Mouse (Mus musculus): ENCODE measurements around the gene Fstl1. TPM values are rescaled to one million over a fixed set of nuclear protein-coding genes. Genes with fewer than 3 reads are reported as not detected.

Fstl1 gene
- 468 and 518 TPM in 2 replicates for polyA plus RNA-seq (2015; fragmentation: Nextera tagmentation; extraction: Ambion mirVana)

DNA sequence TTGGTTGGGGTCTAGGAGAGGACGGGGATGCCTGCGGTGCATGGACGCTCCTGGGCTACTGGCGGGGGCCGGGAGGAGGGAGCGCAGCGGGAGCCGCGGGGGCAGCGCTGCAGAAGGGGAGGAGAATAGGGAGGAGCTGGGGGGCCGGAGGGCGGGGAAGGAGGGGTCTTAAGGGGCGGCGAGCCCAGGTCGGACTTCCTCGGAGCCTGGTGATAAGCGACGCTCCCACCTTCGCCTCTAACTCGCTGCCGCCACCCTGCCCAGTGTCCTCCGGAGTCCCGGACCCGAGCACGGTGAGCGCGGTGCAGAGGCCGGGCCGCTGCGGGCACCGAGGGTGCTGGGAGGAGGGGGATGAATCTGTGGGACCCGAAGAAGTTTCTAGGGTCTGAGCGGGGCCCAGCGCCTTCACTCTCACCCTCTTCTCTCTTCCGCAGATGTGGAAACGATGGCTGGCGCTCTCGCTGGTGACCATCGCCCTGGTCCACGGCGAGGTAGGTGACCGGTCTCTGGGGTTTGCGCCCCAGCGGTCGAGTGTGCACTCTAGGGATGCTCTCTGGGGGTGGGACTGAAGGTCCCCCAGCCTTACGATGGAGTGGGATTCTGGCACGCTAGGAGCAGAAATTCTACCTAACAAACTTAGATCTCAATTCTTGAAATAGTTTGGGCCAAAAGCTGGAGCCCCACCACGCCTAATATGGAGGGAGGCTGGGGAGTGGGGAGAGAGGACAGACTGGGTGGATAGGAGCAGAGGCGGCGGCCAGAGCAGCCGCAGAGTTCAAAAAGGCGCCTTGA, at the start of gene Fstl1:
Gene Fstl1, plus strand, starts transcription at position 14 of the 792 bp plus-strand sequence.
- Histone ChIP-seq H3K36me3 (peaks cover 8% of the 10 kb centered on the region; the same call in 1 of the 2 replicates), H3K4me2 (peak within 1 kb of the TSS; percentile 63)
- under 1% methylated on average over 49 of the region's 52 CpGs for WGBS

DNA sequence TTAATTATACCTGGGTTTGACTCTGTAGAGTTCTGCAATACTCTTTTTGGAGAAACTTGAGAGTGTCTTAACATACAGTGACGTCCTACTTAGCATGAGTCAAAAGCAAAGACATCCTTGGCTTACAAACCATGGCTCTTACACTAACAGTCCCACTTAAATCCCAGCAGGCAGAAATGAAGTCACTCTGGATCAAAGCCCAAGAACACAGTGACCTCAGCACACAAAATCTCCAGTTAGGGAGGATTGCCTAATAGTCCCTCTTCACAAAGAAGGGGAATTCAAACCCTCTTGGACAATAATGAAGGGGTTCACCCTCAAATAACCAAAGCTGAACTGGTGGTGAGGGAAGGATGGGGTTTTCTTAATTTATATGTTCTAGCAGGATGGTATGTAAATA, 48.0 kb upstream of the Fstl1 start:
- H3K4me2 ChIP-seq: no peak overlapping the region
- H3K4me3 ChIP-seq: no peak overlapping the region
- H3K9ac ChIP-seq: no peak overlapping the region
- H3K27ac ChIP-seq: peak overlapping the region; percentile 85
- H3K4me1 ChIP-seq (replicated peaks): peaks cover 38% of the 10 kb centered on the region
- 25% methylated on average over 1 of the region's 1 CpGs for WGBS
- no peaks in the 10 kb centered on the region for H3K36me3 ChIP-seq
- H3K27me3 ChIP-seq: no peaks in the 10 kb centered on the region
- peak; percentile 39; the same call in 1 of the 2 replicates for ATAC-seq (replicated peaks; ENCODE audit: insufficient number of reproducible peaks, insufficient read depth, low FRiP score, low read depth)
- no peaks in the 10 kb centered on the region for H3K9me3 ChIP-seq (replicated peaks)

More for the DNA sequence above, at the start of gene Fstl1:
- H3K4me1 ChIP-seq (replicated peaks): peaks cover 34% of the 10 kb centered on the region
- H3K9ac ChIP-seq: peak within 1 kb of the TSS; percentile 87
- peak within 1 kb of the TSS; percentile 80 for H3K4me3 ChIP-seq
- peak; percentile 85 for ATAC-seq (replicated peaks; ENCODE audit: insufficient number of reproducible peaks, insufficient read depth, low FRiP score, low read depth)
- no peaks in the 10 kb centered on the region for H3K9me3 ChIP-seq (replicated peaks)
- H3K27me3 ChIP-seq: no peaks in the 10 kb centered on the region
- peak within 1 kb of the TSS; percentile 88 for H3K27ac ChIP-seq

DNA sequence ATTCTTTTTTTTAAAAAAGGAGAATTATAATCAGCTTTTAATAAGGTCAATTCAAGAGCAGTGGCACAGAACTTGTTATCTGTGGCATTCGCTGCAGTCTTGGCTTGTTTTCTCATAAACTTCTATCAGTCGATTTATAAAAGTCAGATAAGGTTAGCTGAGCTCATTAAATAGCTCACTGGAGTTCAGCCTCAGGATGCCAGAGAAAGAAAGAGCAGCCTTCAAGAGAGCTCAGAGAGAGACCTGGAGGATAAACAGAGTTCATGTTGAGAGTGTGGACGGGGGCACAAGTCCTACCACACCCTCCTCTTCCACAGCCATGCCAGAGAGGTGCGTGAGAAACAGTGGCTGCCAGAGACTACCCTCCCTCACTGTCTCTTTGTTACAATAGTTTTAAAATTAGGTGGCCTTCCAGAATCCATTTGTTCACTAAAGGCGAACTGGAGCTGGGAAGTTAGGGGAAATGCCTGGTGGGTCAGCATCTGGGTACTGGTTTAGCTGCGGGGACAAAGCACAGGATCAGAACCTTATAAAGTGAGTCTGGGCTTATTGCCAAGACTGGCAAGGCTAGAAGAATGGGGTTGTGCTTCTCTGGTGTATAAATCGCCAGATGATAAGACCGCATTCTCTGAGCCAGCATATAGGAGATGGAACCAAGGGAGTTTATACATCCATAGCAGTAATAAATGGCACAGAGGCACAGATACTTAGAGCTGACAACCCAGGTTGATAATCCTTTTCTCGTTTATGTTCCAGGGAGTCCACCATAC, 47.1 kb upstream of the Fstl1 start:
- Histone ChIP-seq H3K4me3 (no peak overlapping the region), H3K4me1 (replicated peaks) (peaks cover 38% of the 10 kb centered on the region), H3K27me3 (no peaks in the 10 kb centered on the region), H3K36me3 (no peaks in the 10 kb centered on the region), H3K4me2 (peak overlapping the region; percentile 39), H3K9me3 (replicated peaks) (no peaks in the 10 kb centered on the region), H3K9ac (no peak overlapping the region), H3K27ac (peak overlapping the region; percentile 85)
- WGBS: 20% methylated on average over 9 of the region's 9 CpGs
- peak; percentile 55 for ATAC-seq (replicated peaks; ENCODE audit: insufficient number of reproducible peaks, insufficient read depth, low FRiP score, low read depth)

GRCm38 (mm10) chr16:37730293-37730835, 46.3 kb upstream of the Fstl1 start:
- Histone ChIP-seq H3K27ac (peak overlapping the region; percentile 85), H3K36me3 (no peaks in the 10 kb centered on the region), H3K27me3 (no peaks in the 10 kb centered on the region), H3K4me3 (no peak overlapping the region), H3K9me3 (replicated peaks) (no peaks in the 10 kb centered on the region), H3K4me2 (peak overlapping the region; percentile 39; the same call in 1 of the 2 replicates), H3K9ac (no peak overlapping the region), H3K4me1 (replicated peaks) (peaks cover 38% of the 10 kb centered on the region)
- 81% methylated on average over 8 of the region's 8 CpGs for WGBS
- ATAC-seq (replicated peaks; ENCODE audit: insufficient number of reproducible peaks, insufficient read depth, low FRiP score, low read depth): no peak

- no peaks in the 10 kb centered on the region for H3K27me3 ChIP-seq
- H3K9ac ChIP-seq: no peak overlapping the region
- no peaks in the 10 kb centered on the region for H3K9me3 ChIP-seq (replicated peaks)
- peaks cover 38% of the 10 kb centered on the region for H3K4me1 ChIP-seq (replicated peaks)
- 59% methylated on average over 4 of the region's 4 CpGs for WGBS
- no peak overlapping the region for H3K4me3 ChIP-seq
- no peak for ATAC-seq (replicated peaks; ENCODE audit: insufficient number of reproducible peaks, insufficient read depth, low FRiP score, low read depth)
- H3K4me2 ChIP-seq: no peak overlapping the region
- H3K36me3 ChIP-seq: no peaks in the 10 kb centered on the region
- H3K27ac ChIP-seq: peak overlapping the region; percentile 75
Measured at GRCm38 (mm10) chr16:37731431-37731830, 45.2 kb upstream of the Fstl1 start.

GRCm38 (mm10) chr16:37732023-37732761, 44.5 kb upstream of the Fstl1 start:
- peak overlapping the region; percentile 75 for H3K27ac ChIP-seq
- WGBS: 58% methylated on average over 7 of the region's 7 CpGs
- no peak; the same call in 1 of the 2 replicates for ATAC-seq (replicated peaks; ENCODE audit: insufficient number of reproducible peaks, insufficient read depth, low FRiP score, low read depth)

GRCm38 (mm10) chr16:37740076-37740475, 36.6 kb upstream of the Fstl1 start:
- Histone ChIP-seq H3K4me1 (replicated peaks) (0 out of 2 replicates have a peak, but pooled peaks cover 3% of the 10 kb centered on the region), H3K4me3 (no peak overlapping the region), H3K27me3 (no peaks in the 10 kb centered on the region), H3K9ac (no peak overlapping the region), H3K36me3 (no peaks in the 10 kb centered on the region), H3K9me3 (replicated peaks) (no peaks in the 10 kb centered on the region), H3K27ac (no peak overlapping the region), H3K4me2 (no peak overlapping the region)
- 89% methylated on average over 2 of the region's 2 CpGs for WGBS
- ATAC-seq (replicated peaks; ENCODE audit: insufficient number of reproducible peaks, insufficient read depth, low FRiP score, low read depth): no peak

More at GRCm38 (mm10) chr16:37732023-37732761, 44.5 kb upstream of the Fstl1 start:
- H3K27me3 ChIP-seq: no peaks in the 10 kb centered on the region
- H3K9ac ChIP-seq: no peak overlapping the region
- H3K4me2 ChIP-seq: no peak overlapping the region
- H3K9me3 ChIP-seq (replicated peaks): no peaks in the 10 kb centered on the region
- no peaks in the 10 kb centered on the region for H3K36me3 ChIP-seq
- no peak overlapping the region for H3K4me3 ChIP-seq
- H3K4me1 ChIP-seq (replicated peaks): peaks cover 38% of the 10 kb centered on the region

DNA sequence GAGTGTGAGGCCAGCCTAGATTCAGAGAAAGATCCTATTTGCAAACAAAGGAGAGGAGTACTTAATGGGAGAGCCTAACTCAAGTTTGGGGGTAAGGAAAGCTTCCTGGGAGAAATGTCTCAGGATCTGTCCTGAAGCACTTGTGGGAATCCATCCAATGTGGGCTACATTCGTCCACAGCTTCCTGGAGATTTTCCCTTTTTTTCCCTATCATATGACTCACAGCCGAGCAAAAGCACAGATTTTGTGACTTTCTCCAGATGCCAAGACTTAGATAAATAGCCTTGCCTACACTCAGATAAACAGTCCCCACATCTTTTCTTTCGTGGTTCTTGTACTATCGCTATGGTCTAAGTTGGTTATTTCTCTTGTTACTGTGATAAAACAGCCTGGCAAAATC, 34.4 kb upstream of the Fstl1 start:
- ATAC-seq (replicated peaks; ENCODE audit: insufficient number of reproducible peaks, insufficient read depth, low FRiP score, low read depth): no peak
- 50% methylated on average over 4 of the region's 4 CpGs for whole genome bisulfite sequencing
- Histone ChIP-seq H3K9ac (no peak overlapping the region), H3K9me3 (replicated peaks) (no peaks in the 10 kb centered on the region), H3K4me2 (no peak overlapping the region), H3K36me3 (no peaks in the 10 kb centered on the region), H3K4me3 (no peak overlapping the region), H3K4me1 (replicated peaks) (0 out of 2 replicates have a peak, but pooled peaks cover 3% of the 10 kb centered on the region), H3K27ac (0 out of 2 replicates have a peak overlapping the region, but pooled peaks have one; percentile 31), H3K27me3 (no peaks in the 10 kb centered on the region)

DNA sequence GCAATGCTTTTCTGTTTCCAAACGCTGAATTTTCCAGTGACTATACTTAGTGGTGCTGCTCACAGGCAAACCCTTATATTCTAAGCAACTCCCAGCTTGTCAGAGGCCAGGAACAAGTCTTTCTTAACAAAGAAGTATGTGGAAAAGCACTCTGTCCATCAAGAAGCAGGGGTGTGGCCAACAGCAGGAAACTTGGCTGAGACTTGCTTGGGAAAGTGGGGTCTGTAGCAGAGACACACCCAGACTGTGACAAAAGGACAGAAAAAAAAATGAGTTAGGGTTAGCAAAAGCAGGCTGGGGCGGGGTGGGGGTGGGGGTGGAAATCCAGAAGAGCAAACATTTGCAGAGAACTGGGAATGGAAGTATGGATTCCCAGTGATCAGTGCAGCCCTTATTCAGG, 23.8 kb upstream of the Fstl1 start:
- Histone ChIP-seq H3K4me3 (no peak overlapping the region), H3K9ac (no peak overlapping the region), H3K9me3 (replicated peaks) (no peaks in the 10 kb centered on the region), H3K27ac (peak overlapping the region; percentile 77), H3K36me3 (no peaks in the 10 kb centered on the region), H3K4me2 (no peak overlapping the region), H3K27me3 (no peaks in the 10 kb centered on the region), H3K4me1 (replicated peaks) (peaks cover 40% of the 10 kb centered on the region)
- 31% methylated on average over 2 of the region's 2 CpGs for WGBS
- ATAC-seq (replicated peaks; ENCODE audit: insufficient number of reproducible peaks, insufficient read depth, low FRiP score, low read depth): no peak; the same call in 1 of the 2 replicates

- Histone ChIP-seq H3K4me2 (no peak overlapping the region), H3K36me3 (no peaks in the 10 kb centered on the region), H3K9ac (no peak overlapping the region), H3K27ac (peak overlapping the region; percentile 77), H3K4me1 (replicated peaks) (peaks cover 46% of the 10 kb centered on the region), H3K9me3 (replicated peaks) (no peaks in the 10 kb centered on the region), H3K27me3 (no peaks in the 10 kb centered on the region), H3K4me3 (no peak overlapping the region)
- ATAC-seq (replicated peaks; ENCODE audit: insufficient number of reproducible peaks, insufficient read depth, low FRiP score, low read depth): 0 out of 2 replicates have a peak, but pooled peaks have one; percentile 11
- 54% methylated on average over 1 of the region's 1 CpGs for WGBS
Measured at GRCm38 (mm10) chr16:37753809-37754208, 22.9 kb upstream of the Fstl1 start.

Measured in heart, embryonic 15.5 days (tissue).